Mouse (Mus musculus) common myeloid progenitor, adult 5-6 weeks (primary cell): ENCODE measurements around the gene BC061237. TPM values are rescaled to one million over a fixed set of nuclear protein-coding genes. Genes with fewer than 3 reads are reported as not detected.
"Not testable (repeated sequence)": the region's sequence is repeated elsewhere in the genome, so short reads cannot be mapped to it uniquely, and the experiment has no call there.

Experiments
- ATAC-seq: replicated peaks from 2 replicates; pipeline ENCODE4 v1.8.0; 2016; ENCODE audit warnings: low read depth, mild to moderate bottlenecking, moderate TSS enrichment, inconsistent platforms; ENCODE audit not compliant: poor library complexity, severe bottlenecking
- total RNA-seq: library from RNA; stranded (forward); fragments of 200-1000, 187-1606 nt; gene quantifications from 2 replicates; pipeline ENCODE4 v1.2.3, GENCODE M21; 2017

The BC061237 gene
- total RNA-seq = not detected in 2 replicates

DNA sequence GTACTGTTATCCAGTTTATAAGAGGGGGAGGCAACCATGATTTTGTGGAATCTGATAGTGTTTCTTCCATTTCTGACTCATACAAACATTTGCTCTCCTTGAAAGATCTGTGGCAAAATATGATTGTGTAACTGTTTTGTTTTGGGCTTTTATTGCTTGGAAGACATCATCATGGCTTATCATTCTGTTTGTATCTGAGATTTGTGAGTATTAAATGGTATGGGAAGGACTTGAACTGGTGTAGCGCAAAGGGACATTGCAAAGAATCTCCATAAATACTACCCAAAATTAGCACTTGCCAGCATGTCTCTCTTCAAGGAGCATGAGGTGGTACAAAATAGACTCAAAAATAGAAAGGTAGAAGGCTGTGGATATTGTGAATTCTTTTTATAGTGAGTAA lies at the start of gene BC061237:
BC061237 (plus strand) TSS at position 301 of the 400 bp plus-strand sequence.
- not testable (repeated sequence) for ATAC-seq

DNA sequence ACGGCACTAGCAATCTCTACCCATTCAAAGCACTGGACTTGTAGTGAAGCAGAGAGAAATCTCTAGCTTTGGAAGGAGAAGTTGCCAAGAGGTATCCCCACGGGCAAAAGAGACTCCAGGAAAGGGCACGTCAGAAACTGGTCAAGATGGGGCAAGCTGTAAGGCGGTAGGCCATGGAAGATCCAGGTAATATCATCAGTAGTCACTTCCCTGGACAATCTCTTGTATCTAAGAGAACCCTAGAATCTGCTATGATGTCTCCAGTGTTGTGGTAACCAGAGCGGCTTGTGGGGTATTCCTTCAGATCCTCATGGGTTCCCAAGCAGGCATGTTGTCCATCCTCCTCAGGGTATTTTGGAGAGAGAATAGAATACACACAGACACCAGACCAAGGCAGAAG lies 25.7 kb downstream of the BC061237 start, which contains the start of gene Gm17093:
Gm17093 (plus strand) TSS at position 301 of the 400 bp plus-strand sequence.
- ATAC-seq = not testable (repeated sequence)

DNA sequence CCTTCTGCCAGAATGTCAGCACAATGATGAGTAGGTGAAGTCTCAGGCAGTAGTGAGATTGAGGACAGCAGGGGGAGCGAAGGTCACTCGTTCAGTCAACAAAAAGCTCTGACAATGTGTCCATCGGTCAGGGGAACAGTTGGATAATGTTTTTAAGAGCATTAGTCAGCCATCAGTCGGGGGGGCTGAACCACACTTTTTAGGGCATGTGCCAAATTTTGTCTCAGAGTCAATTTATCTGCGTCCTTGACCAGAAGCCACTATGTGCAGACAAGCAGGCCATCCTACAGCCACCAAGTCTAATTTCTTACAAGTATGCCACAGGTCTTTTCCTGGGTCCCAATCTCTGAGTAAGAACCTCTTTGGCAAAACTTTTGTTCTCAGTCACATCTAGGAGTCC lies 55.7 kb downstream of the BC061237 start:
- not testable (repeated sequence) for ATAC-seq

Other genes starting within 250 kb of the BC061237 start
- not detected in 2 replicates for gene Gm8220, start 206.9 kb upstream of the BC061237 start, total RNA-seq
- not detected in 2 replicates for gene Gm5930, start 153.9 kb upstream of the BC061237 start, total RNA-seq
- gene Gm8229, start 127.1 kb upstream of the BC061237 start, total RNA-seq = not detected in 2 replicates
- gene Gm3371, start 81.8 kb upstream of the BC061237 start, total RNA-seq = not detected in 2 replicates
- not detected in 2 replicates for gene Gm8232, start 58.8 kb upstream of the BC061237 start, total RNA-seq
- gene Gm17093, start 25.8 kb downstream of the BC061237 start, total RNA-seq = not detected in 2 replicates
- gene Gm8247, start 90.7 kb downstream of the BC061237 start, total RNA-seq = not detected in 2 replicates
- not detected in 2 replicates for gene Gm5624, start 135.5 kb downstream of the BC061237 start, total RNA-seq
- gene Gm8257, start 214.0 kb downstream of the BC061237 start, total RNA-seq = not detected in 2 replicates